Mouse (Mus musculus) stomach, embryonic 16.5 days (tissue): Measurements from ENCODE around the gene Dnm3. TPM values are rescaled to one million over a fixed set of nuclear protein-coding genes. Genes with fewer than 3 reads are reported as not detected.

Experiments
- ATAC-seq: fragments of 200-750 bp; cut with Nextera tagmentation; 2 replicates; pipeline ENCODE4 v1.8.0; 2017; ENCODE audit warnings: moderate number of reproducible peaks, moderate TSS enrichment; ENCODE audit not compliant: insufficient read depth, low FRiP score
- H3K27ac ChIP-seq: fragments of 300-500 bp; sonication (generic); 2 replicates; pipeline ENCODE4 v1.5.1; 2014; ENCODE audit warnings: low read length
- H3K27me3 ChIP-seq: fragments of 300-500 bp; sonication (generic); 2 replicates; pipeline ENCODE4 v1.6.1; 2014; ENCODE audit warnings: low read length, control low read depth, mixed read lengths; ENCODE audit not compliant: control insufficient read depth, insufficient read depth
- H3K36me3 ChIP-seq: fragments of 300-500 bp; sonication (generic); 2 replicates; pipeline ENCODE4 v1.6.1; 2014; ENCODE audit warnings: low read length; ENCODE audit not compliant: control insufficient read depth, insufficient read depth
- H3K4me1 ChIP-seq: fragments of 300-500 bp; sonication (generic); 2 replicates; pipeline ENCODE4 v1.6.1; 2014; ENCODE audit warnings: low read length, control low read depth, mixed read lengths; ENCODE audit not compliant: control insufficient read depth, insufficient read depth
- H3K4me2 ChIP-seq: fragments of 300-500 bp; sonication (generic); 2 replicates; pipeline ENCODE4 v1.6.1; 2014; ENCODE audit warnings: low read depth, low read length, mixed read lengths
- H3K4me3 ChIP-seq: fragments of 300-500 bp; sonication (generic); replicated peaks from 2 replicates; pipeline ENCODE4 v1.5.1; 2014; ENCODE audit warnings: mild to moderate bottlenecking, low read length
- H3K9ac ChIP-seq: fragments of 300-500 bp; sonication (generic); 2 replicates; pipeline ENCODE4 v1.6.1; 2014; ENCODE audit warnings: low read length
- H3K9me3 ChIP-seq: fragments of 300-500 bp; sonication (generic); replicated peaks from 2 replicates; pipeline ENCODE4 v1.6.1; 2016; ENCODE audit warnings: low read length, control low read depth; ENCODE audit not compliant: control insufficient read depth
- WGBS: fragments of 180-500 bp; shearing (Covaris S2); extraction: QIAGEN DNeasy Blood & Tissue Kit; methylation state at CpG from one replicate; pipeline ENCODE4 v1.1.7; 2014; 5-methylcytosine and 5-hydroxymethylcytosine counted together
- polyA plus RNA-seq: library from polyadenylated mRNA; unstranded; fragments of >200 nt; fragmentation: Nextera tagmentation; extraction: Ambion mirVana; gene quantifications from 2 replicates; pipeline ENCODE4 v1.2.1, GENCODE M21; 2015

Gene Dnm3
- polyA plus RNA-seq, 1 experiment from 2014 or later, result 6.4 TPM

GRCm38 (mm10) chr1:162449161-162449909 lies 28.5 kb downstream of the Dnm3 start:
- Histone ChIP-seq H3K9ac (no peak overlapping the region), H3K4me3 (no peak overlapping the region), H3K4me1 (no peaks in the 10 kb centered on the region), H3K36me3 (no peaks in the 10 kb centered on the region), H3K9me3 (no peaks in the 10 kb centered on the region), H3K27ac (no peak overlapping the region), H3K4me2 (no peak overlapping the region), H3K27me3 (no peaks in the 10 kb centered on the region)
- WGBS, result 50% methylated on average over 3 of the region's 3 CpGs
- ATAC-seq, result no peak

DNA sequence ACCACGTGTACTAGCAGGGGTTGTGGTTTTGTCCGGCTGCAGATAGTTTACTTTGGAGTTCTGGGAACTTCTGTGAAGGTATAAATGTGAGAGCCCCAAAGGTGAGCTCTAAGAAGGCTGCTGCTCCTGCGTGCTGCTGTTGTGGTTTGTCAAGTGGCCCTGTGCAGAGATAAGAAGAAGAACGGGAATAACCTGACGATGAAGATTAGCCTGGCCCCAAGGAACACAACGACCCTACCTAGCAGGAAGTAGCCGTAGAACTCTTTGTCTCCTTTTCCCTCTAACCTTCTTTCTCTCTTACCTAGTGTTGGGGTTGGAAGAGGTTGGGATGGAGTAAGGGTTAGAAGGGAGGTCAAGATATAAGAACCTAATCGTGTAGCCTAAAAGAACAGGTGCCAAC lies 33.0 kb downstream of the Dnm3 start:
- no peaks in the 10 kb centered on the region for H3K4me1 ChIP-seq
- H3K27ac ChIP-seq, result no peak overlapping the region
- no peak overlapping the region for H3K4me2 ChIP-seq
- no peak for ATAC-seq
- no peak overlapping the region for H3K4me3 ChIP-seq
- no peak overlapping the region for H3K9ac ChIP-seq
- H3K9me3 ChIP-seq, result no peaks in the 10 kb centered on the region
- no peaks in the 10 kb centered on the region for H3K27me3 ChIP-seq
- WGBS, result 61% methylated on average over 8 of the region's 8 CpGs
- no peaks in the 10 kb centered on the region for H3K36me3 ChIP-seq

GRCm38 (mm10) chr1:162439576-162439975 lies 38.3 kb downstream of the Dnm3 start:
- no peak overlapping the region for H3K27ac ChIP-seq
- H3K9ac ChIP-seq, result no peak overlapping the region
- no peak for ATAC-seq
- H3K36me3 ChIP-seq, result no peaks in the 10 kb centered on the region
- H3K27me3 ChIP-seq, result no peaks in the 10 kb centered on the region
- no peaks in the 10 kb centered on the region for H3K9me3 ChIP-seq
- no peaks in the 10 kb centered on the region for H3K4me1 ChIP-seq
- H3K4me2 ChIP-seq, result no peak overlapping the region
- no peak overlapping the region for H3K4me3 ChIP-seq

- H3K9me3 ChIP-seq, result no peaks in the 10 kb centered on the region
- 79% methylated on average over 3 of the region's 3 CpGs for WGBS
- no peak overlapping the region for H3K4me2 ChIP-seq
- H3K9ac ChIP-seq, result no peak overlapping the region
- ATAC-seq, result no peak
- H3K4me3 ChIP-seq, result no peak overlapping the region
- H3K27me3 ChIP-seq, result no peaks in the 10 kb centered on the region
- no peak overlapping the region for H3K27ac ChIP-seq
- no peaks in the 10 kb centered on the region for H3K36me3 ChIP-seq
- no peaks in the 10 kb centered on the region for H3K4me1 ChIP-seq
These were observed 41.2 kb downstream of the Dnm3 start for GRCm38 (mm10) chr1:162436672-162437071.

DNA sequence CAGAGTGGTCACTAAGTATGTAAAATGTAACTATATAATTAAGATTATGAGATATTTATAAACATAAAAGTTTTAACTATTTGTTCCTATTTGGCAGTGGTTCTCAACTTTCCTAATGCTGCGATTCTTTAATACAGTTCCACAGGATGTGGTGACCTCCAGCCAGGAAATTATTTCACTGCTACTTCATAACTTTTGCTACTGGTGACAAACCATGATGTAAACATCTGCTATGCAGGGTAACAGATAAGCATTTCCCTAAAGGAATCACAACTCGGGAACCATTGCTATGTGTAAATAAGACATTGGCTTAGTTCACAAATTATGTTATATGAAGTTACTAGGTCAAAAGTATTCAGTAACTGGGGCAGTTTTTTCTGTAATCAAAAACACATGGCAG lies 48.9 kb downstream of the Dnm3 start:
- H3K9me3 ChIP-seq, result no peaks in the 10 kb centered on the region; the same call in 1 of the 2 replicates
- H3K4me2 ChIP-seq, result no peak overlapping the region
- no peaks in the 10 kb centered on the region for H3K4me1 ChIP-seq
- H3K9ac ChIP-seq, result no peak overlapping the region
- no peaks in the 10 kb centered on the region for H3K27me3 ChIP-seq
- no peak overlapping the region for H3K4me3 ChIP-seq
- H3K27ac ChIP-seq, result no peak overlapping the region
- ATAC-seq, result no peak
- H3K36me3 ChIP-seq, result no peaks in the 10 kb centered on the region
- WGBS, result 39% methylated on average over 2 of the region's 2 CpGs

GRCm38 (mm10) chr1:162425930-162426478 lies 51.8 kb downstream of the Dnm3 start:
- 76% methylated on average over 15 of the region's 15 CpGs for WGBS
- Histone ChIP-seq H3K4me1 (no peaks in the 10 kb centered on the region), H3K27ac (no peak overlapping the region), H3K36me3 (no peaks in the 10 kb centered on the region), H3K9me3 (no peaks in the 10 kb centered on the region; the same call in 1 of the 2 replicates), H3K4me3 (no peak overlapping the region), H3K9ac (no peak overlapping the region), H3K4me2 (no peak overlapping the region), H3K27me3 (no peaks in the 10 kb centered on the region)
- no peak for ATAC-seq

GRCm38 (mm10) chr1:162422826-162423225 lies 55.0 kb downstream of the Dnm3 start:
- no peaks in the 10 kb centered on the region for H3K27me3 ChIP-seq
- H3K9ac ChIP-seq, result no peak overlapping the region
- 82% methylated on average over 6 of the region's 6 CpGs for WGBS
- no peaks in the 10 kb centered on the region for H3K4me1 ChIP-seq
- H3K4me2 ChIP-seq, result no peak overlapping the region
- no peak overlapping the region for H3K27ac ChIP-seq
- H3K36me3 ChIP-seq, result no peaks in the 10 kb centered on the region
- H3K4me3 ChIP-seq, result no peak overlapping the region
- ATAC-seq, result no peak
- no peaks in the 10 kb centered on the region; the same call in 1 of the 2 replicates for H3K9me3 ChIP-seq

DNA sequence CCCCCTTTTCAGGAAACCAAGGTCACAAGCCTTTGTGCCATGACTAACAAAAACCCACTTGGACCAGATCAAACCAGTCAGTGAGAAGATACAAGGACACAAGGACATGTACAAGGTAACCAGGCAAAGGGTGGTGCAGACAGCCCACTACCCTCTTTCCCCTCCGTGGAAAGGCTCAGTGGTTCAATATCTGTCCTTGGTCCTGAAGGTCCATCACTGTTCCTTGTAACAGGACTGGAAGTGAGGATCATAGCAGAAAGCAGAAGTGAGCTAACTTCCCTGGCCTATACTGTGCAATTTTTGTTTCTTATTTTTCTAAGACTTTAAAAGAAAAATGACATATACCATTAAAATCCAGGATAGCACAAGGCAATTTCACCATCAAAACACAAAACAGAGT lies 64.0 kb downstream of the Dnm3 start:
- Histone ChIP-seq H3K9me3 (no peaks in the 10 kb centered on the region), H3K4me2 (no peak overlapping the region), H3K27ac (no peak overlapping the region), H3K4me1 (no peaks in the 10 kb centered on the region), H3K36me3 (no peaks in the 10 kb centered on the region), H3K27me3 (no peaks in the 10 kb centered on the region), H3K9ac (no peak overlapping the region), H3K4me3 (no peak overlapping the region)
- WGBS, result 4% methylated on average over 1 of the region's 1 CpGs
- no peak for ATAC-seq

GRCm38 (mm10) chr1:162412787-162413429 lies 64.9 kb downstream of the Dnm3 start:
- H3K4me3 ChIP-seq, result no peak overlapping the region
- no peaks in the 10 kb centered on the region for H3K36me3 ChIP-seq
- H3K27me3 ChIP-seq, result no peaks in the 10 kb centered on the region
- H3K4me2 ChIP-seq, result no peak overlapping the region
- H3K9ac ChIP-seq, result no peak overlapping the region
- H3K9me3 ChIP-seq, result no peaks in the 10 kb centered on the region
- WGBS, result 78% methylated on average over 7 of the region's 7 CpGs
- ATAC-seq, result no peak
- no peak overlapping the region for H3K27ac ChIP-seq
- H3K4me1 ChIP-seq, result no peaks in the 10 kb centered on the region
